Mouse (Mus musculus) kidney, embryonic 15.5 days (tissue): ENCODE results near the gene Vmn1r44. TPM values are rescaled to one million over a fixed set of nuclear protein-coding genes. Genes with fewer than 3 reads are reported as not detected.
"Not testable (repeated sequence)": the region's sequence is repeated elsewhere in the genome, so short reads cannot be mapped to it uniquely, and the experiment has no call there.

ENCODE experiments used
- ATAC-seq: fragments of 200-750 bp; cut with Nextera tagmentation; replicated peaks from 2 replicates; pipeline ENCODE4 v1.8.0; 2017; ENCODE audit warnings: moderate TSS enrichment; ENCODE audit not compliant: low FRiP score
- H3K27ac ChIP-seq: fragments of 300-500 bp; sonication (generic); 2 replicates; pipeline ENCODE4 v1.5.1; 2015; ENCODE audit warnings: mild to moderate bottlenecking, inconsistent platforms
- H3K27me3 ChIP-seq: fragments of 300-500 bp; sonication (generic); 2 replicates; pipeline ENCODE4 v1.6.1; 2015; ENCODE audit warnings: inconsistent platforms
- H3K36me3 ChIP-seq: fragments of 300-500 bp; sonication (generic); 2 replicates; pipeline ENCODE4 v1.6.1; 2015; ENCODE audit warnings: inconsistent platforms
- H3K4me1 ChIP-seq: fragments of 300-500 bp; sonication (generic); 2 replicates; pipeline ENCODE4 v1.6.1; 2015; ENCODE audit warnings: inconsistent platforms
- H3K4me2 ChIP-seq: fragments of 300-500 bp; sonication (generic); 2 replicates; pipeline ENCODE4 v1.6.1; 2015; ENCODE audit warnings: moderate library complexity, mild to moderate bottlenecking, inconsistent platforms
- H3K4me3 ChIP-seq: fragments of 300-500 bp; sonication (generic); replicated peaks from 2 replicates; pipeline ENCODE4 v1.5.1; 2015; ENCODE audit warnings: mild to moderate bottlenecking, inconsistent platforms
- H3K9ac ChIP-seq: fragments of 300-500 bp; sonication (generic); 2 replicates; pipeline ENCODE4 v1.6.1; 2015; ENCODE audit warnings: mild to moderate bottlenecking, inconsistent platforms
- H3K9me3 ChIP-seq: fragments of 300-500 bp; sonication (generic); replicated peaks from 2 replicates; pipeline ENCODE4 v1.6.1; 2016; ENCODE audit warnings: inconsistent platforms
- WGBS: fragments of 180-500 bp; shearing (Covaris S2); methylation state at CpG from one replicate; pipeline ENCODE4 v1.1.7; 2015; ENCODE audit warnings: mixed read lengths; 5-methylcytosine and 5-hydroxymethylcytosine counted together
- polyA plus RNA-seq: library from polyadenylated mRNA; unstranded; fragments of >200 nt; fragmentation: Nextera tagmentation; extraction: Ambion mirVana; gene quantifications from 2 replicates; pipeline ENCODE4 v1.2.1, GENCODE M21; 2015

Vmn1r44 gene
- polyA plus RNA-seq, result not detected in 2 replicates

GRCm38 (mm10) chr6:89883360-89883759 lies at the start of gene Vmn1r44:
TSS of gene Vmn1r44 (plus strand) at chr6:89883660.
- 81% methylated on average over 1 of the region's 1 CpGs for WGBS
- Histone ChIP-seq H3K9ac (no peak within 1 kb of the TSS), H3K27ac (no peak within 1 kb of the TSS), H3K36me3 (no peaks in the 10 kb centered on the region), H3K4me1 (no peaks in the 10 kb centered on the region), H3K9me3 (no peaks in the 10 kb centered on the region), H3K4me2 (no peak within 1 kb of the TSS), H3K4me3 (no peak within 1 kb of the TSS), H3K27me3 (no peaks in the 10 kb centered on the region)
- ATAC-seq, result no peak

GRCm38 (mm10) chr6:89857552-89857951 lies 25.9 kb upstream of the Vmn1r44 start:
- H3K4me3 ChIP-seq, result no peak overlapping the region
- H3K27ac ChIP-seq, result no peak overlapping the region
- WGBS, result 81% methylated on average over 3 of the region's 3 CpGs
- no peak for ATAC-seq
- H3K9ac ChIP-seq, result no peak overlapping the region
- H3K4me1 ChIP-seq, result no peaks in the 10 kb centered on the region
- H3K27me3 ChIP-seq, result no peaks in the 10 kb centered on the region
- H3K4me2 ChIP-seq, result no peak overlapping the region
- H3K9me3 ChIP-seq, result 0 out of 2 replicates have a peak, but pooled peaks cover 5% of the 10 kb centered on the region
- H3K36me3 ChIP-seq, result no peaks in the 10 kb centered on the region

GRCm38 (mm10) chr6:89859839-89860238 lies 23.6 kb upstream of the Vmn1r44 start:
- ATAC-seq, result no peak

GRCm38 (mm10) chr6:89863792-89864191 lies 19.7 kb upstream of the Vmn1r44 start:
- no peak overlapping the region for H3K4me3 ChIP-seq
- H3K36me3 ChIP-seq, result no peaks in the 10 kb centered on the region
- H3K4me1 ChIP-seq, result no peaks in the 10 kb centered on the region
- H3K9me3 ChIP-seq, result peaks cover 4% of the 10 kb centered on the region; the same call in 1 of the 2 replicates
- H3K27me3 ChIP-seq, result no peaks in the 10 kb centered on the region
- WGBS, result 76% methylated on average over 4 of the region's 4 CpGs
- no peak overlapping the region for H3K27ac ChIP-seq
- H3K9ac ChIP-seq, result no peak overlapping the region
- ATAC-seq, result no peak
- H3K4me2 ChIP-seq, result no peak overlapping the region

More at GRCm38 (mm10) chr6:89859839-89860238, 23.6 kb upstream of the Vmn1r44 start:
- Histone ChIP-seq H3K4me1 (no peaks in the 10 kb centered on the region), H3K36me3 (no peaks in the 10 kb centered on the region), H3K27ac (no peak overlapping the region), H3K27me3 (no peaks in the 10 kb centered on the region), H3K4me3 (no peak overlapping the region), H3K9me3 (0 out of 2 replicates have a peak, but pooled peaks cover 5% of the 10 kb centered on the region), H3K9ac (no peak overlapping the region), H3K4me2 (no peak overlapping the region)
- 86% methylated on average over 2 of the region's 2 CpGs for WGBS

- Histone ChIP-seq H3K27me3 (no peaks in the 10 kb centered on the region), H3K9me3 (peaks cover 4% of the 10 kb centered on the region; the same call in 1 of the 2 replicates)
- WGBS, result 84% methylated on average over 2 of the region's 2 CpGs
These were observed 16.2 kb upstream of the Vmn1r44 start for GRCm38 (mm10) chr6:89867276-89867675.

GRCm38 (mm10) chr6:89867976-89868375 lies 15.5 kb upstream of the Vmn1r44 start:
- no peak overlapping the region for H3K9ac ChIP-seq
- ATAC-seq, result no peak
- no peaks in the 10 kb centered on the region for H3K36me3 ChIP-seq
- 96% methylated on average over 2 of the region's 2 CpGs for WGBS
- H3K27me3 ChIP-seq, result no peaks in the 10 kb centered on the region
- no peak overlapping the region for H3K4me2 ChIP-seq
- H3K27ac ChIP-seq, result no peak overlapping the region
- no peaks in the 10 kb centered on the region for H3K4me1 ChIP-seq
- H3K4me3 ChIP-seq, result no peak overlapping the region
- peaks cover 4% of the 10 kb centered on the region; the same call in 1 of the 2 replicates for H3K9me3 ChIP-seq

More at GRCm38 (mm10) chr6:89867276-89867675, 16.2 kb upstream of the Vmn1r44 start:
- Histone ChIP-seq H3K4me1 (no peaks in the 10 kb centered on the region), H3K4me3 (no peak overlapping the region), H3K9ac (no peak overlapping the region), H3K36me3 (no peaks in the 10 kb centered on the region), H3K27ac (no peak overlapping the region), H3K4me2 (no peak overlapping the region)
- ATAC-seq, result no peak

- H3K36me3 ChIP-seq, H3K4me1 ChIP-seq, H3K27ac ChIP-seq, H3K9me3 ChIP-seq, H3K4me3 ChIP-seq, H3K9ac ChIP-seq, H3K4me2 ChIP-seq, ATAC-seq, H3K27me3 ChIP-seq: not testable (repeated sequence)
- WGBS, result 71% methylated on average over 3 of the region's 3 CpGs
These were observed 7.1 kb upstream of the Vmn1r44 start, which contains the start of the genes Vmn1r42 and Vmn1r43 for GRCm38 (mm10) chr6:89876313-89876712. TSS of gene Vmn1r42 (minus strand) at chr6:89876413. TSS of gene Vmn1r43 (minus strand) at chr6:89876413.

- Histone ChIP-seq H3K27me3 (no peaks in the 10 kb centered on the region), H3K4me1 (no peaks in the 10 kb centered on the region), H3K4me2 (no peak overlapping the region), H3K9ac (no peak overlapping the region), H3K27ac (no peak overlapping the region), H3K4me3 (no peak overlapping the region), H3K36me3 (no peaks in the 10 kb centered on the region), H3K9me3 (no peaks in the 10 kb centered on the region)
- ATAC-seq, result no peak
- WGBS, result 73% methylated on average over 2 of the region's 2 CpGs
These were observed 6.5 kb upstream of the Vmn1r44 start for GRCm38 (mm10) chr6:89876963-89877362.

- Histone ChIP-seq H3K27ac (no peak overlapping the region), H3K4me3 (no peak overlapping the region), H3K9me3 (no peaks in the 10 kb centered on the region), H3K36me3 (no peaks in the 10 kb centered on the region), H3K4me2 (no peak overlapping the region), H3K4me1 (no peaks in the 10 kb centered on the region), H3K27me3 (no peaks in the 10 kb centered on the region), H3K9ac (no peak overlapping the region)
- ATAC-seq, result no peak
These were observed 2.6 kb upstream of the Vmn1r44 start for GRCm38 (mm10) chr6:89880867-89881266.

- Histone ChIP-seq H3K27me3 (no peaks in the 10 kb centered on the region), H3K4me1 (no peaks in the 10 kb centered on the region)
- 68% methylated on average over 2 of the region's 2 CpGs for WGBS
These were observed 352 bp downstream of the Vmn1r44 start for GRCm38 (mm10) chr6:89883812-89884211.

GRCm38 (mm10) chr6:89940498-89940897 lies 57.0 kb downstream of the Vmn1r44 start, which contains the start of gene Vmn1r45:
TSS of gene Vmn1r45 (minus strand) at chr6:89940598.
- ATAC-seq, H3K27me3 ChIP-seq: not testable (repeated sequence)

More at GRCm38 (mm10) chr6:89883812-89884211, 352 bp downstream of the Vmn1r44 start:
- H3K9me3 ChIP-seq, result no peaks in the 10 kb centered on the region
- H3K9ac ChIP-seq, result no peak overlapping the region
- H3K36me3 ChIP-seq, result no peaks in the 10 kb centered on the region
- no peak overlapping the region for H3K4me2 ChIP-seq
- ATAC-seq, result no peak
- no peak overlapping the region for H3K27ac ChIP-seq
- H3K4me3 ChIP-seq, result no peak overlapping the region

GRCm38 (mm10) chr6:89940926-89941325 lies 57.5 kb downstream of the Vmn1r44 start:
- Histone ChIP-seq H3K9ac (no peak overlapping the region), H3K9me3 (peaks cover 6% of the 10 kb centered on the region), H3K4me3 (no peak overlapping the region), H3K27me3 (no peaks in the 10 kb centered on the region), H3K27ac (no peak overlapping the region), H3K4me1 (no peaks in the 10 kb centered on the region), H3K36me3 (no peaks in the 10 kb centered on the region), H3K4me2 (no peak overlapping the region)
- no peak for ATAC-seq
- 84% methylated on average over 2 of the region's 2 CpGs for WGBS

More at GRCm38 (mm10) chr6:89940498-89940897, 57.0 kb downstream of the Vmn1r44 start, which contains the start of gene Vmn1r45:
- not testable (repeated sequence) for H3K9ac ChIP-seq, H3K4me1 ChIP-seq, H3K4me3 ChIP-seq, H3K4me2 ChIP-seq, H3K9me3 ChIP-seq, H3K36me3 ChIP-seq, H3K27ac ChIP-seq
- WGBS, result 88% methylated on average over 2 of the region's 2 CpGs
